Mouse (Mus musculus) heart, postnatal 0 days (tissue): ENCODE results near the gene Cnst.

Experiments used
- CTCF ChIP-seq: IDR thresholded peaks from 2 replicates; pipeline ENCODE4 v1.5.1; 2016; ENCODE audit warnings: antibody characterized with exemption, control low read depth, low read depth
- EP300 ChIP-seq: IDR thresholded peaks from 2 replicates; pipeline ENCODE4 v1.6.1; 2016; ENCODE audit warnings: antibody characterized with exemption, low read depth

DNA sequence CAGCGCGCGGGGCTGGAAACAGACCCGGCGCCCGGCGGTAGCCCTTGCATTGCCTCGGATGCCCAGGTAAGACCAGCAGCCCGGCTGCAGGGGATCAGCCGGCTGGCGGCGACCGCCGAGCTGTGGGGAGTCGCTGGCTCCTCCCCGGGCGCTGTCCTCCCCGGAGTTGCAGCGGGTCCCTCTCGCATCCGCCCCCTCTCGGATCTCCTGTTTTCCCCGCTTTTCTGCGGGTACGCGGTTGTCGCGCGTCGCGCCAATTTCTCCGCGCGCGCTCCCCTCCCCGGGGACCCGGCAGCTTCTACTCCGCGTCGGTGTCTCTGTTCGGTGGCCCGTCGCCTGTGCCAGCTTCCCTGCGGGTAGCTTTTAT lies 364 bp downstream of the Cnst start:
- TF ChIP-seq EP300, result no peak
- 0 out of 2 replicates have a peak, but pooled peaks have one; percentile 9 for TF ChIP-seq CTCF
